Mouse (Mus musculus) fat pad, adult 2 months (tissue): ENCODE measurements around the gene Gipc3.
A peak's percentile ranks its signal among the peaks of the same experiment; 100 is the strongest.

Source experiments
- DNase-seq: peaks from one replicate; pipeline ENCODE4 v3.0.0-alpha.2; 2011; ENCODE audit warnings: low read depth, low spot score; ENCODE audit errors: extremely low read depth

Gipc3 gene

DNA sequence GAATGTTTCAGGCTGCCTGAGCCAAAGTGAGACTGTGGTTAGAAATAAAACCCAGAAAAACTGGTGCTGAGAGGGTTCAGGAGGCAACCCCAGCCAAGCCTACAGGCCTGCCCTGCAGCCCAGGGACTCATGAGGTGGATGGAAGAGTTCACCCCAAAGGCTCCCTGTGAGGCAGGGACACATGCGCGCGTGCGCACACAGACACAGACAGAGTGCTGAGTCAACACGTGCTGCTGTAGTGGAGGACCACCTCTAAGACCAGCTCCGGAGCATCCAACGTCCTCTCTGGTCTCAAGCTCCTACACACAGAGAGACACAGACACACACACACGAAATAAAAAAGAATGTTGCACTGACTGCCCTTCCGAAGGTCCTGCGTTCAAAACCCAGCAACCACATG, 32.3 kb upstream of the Gipc3 start:
- DNase-seq = no peak

DNA sequence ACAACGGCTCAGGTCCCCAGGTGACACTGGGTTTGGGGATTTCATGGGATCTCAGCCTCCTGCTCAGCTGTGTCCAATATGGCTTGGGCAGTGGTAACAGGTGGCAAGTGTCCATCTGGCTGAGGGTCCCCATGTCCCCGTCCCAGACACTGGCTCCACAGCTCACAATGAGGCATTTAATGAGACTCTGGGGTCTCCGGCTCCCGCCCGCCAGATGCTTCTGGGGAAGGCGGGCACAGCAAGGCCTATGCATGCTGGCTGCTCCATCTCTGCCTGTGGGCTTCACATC, 24.1 kb upstream of the Gipc3 start:
- no peak for DNase-seq

DNA sequence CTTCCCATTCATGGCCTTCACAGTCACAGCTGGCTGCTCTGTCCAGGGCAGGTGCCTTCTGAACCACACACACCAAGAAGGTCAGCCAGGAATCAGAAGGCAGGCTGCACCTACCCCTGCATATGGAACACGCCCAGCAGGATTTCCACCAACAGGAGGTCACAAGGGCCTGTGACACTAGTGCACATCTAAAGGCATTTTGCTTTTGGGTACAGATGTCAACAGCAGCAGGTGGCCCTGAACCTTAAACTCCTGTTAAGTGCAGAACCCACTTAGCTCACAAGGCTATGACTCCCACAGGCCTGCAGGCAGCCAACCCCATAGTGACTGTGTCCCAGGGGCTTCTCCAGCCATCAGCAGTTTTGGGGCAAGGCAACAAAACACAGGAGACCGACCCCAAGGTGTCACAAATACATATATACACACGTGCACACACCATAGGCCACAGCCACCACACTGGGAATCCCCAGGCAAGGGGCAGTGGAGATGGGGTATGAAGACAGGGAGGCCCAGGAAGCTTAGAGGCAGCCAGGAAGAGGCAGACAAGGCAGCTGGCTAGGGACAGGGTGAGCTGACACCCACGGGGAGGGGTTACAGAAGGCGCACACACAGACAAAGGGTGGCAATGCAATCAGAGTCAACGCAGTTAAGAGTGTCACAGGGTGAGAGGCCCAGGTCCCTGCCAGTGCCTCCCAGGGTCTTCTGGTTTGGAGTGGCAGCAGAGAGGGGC, 23.6 kb upstream of the Gipc3 start:
- DNase-seq = no peak

DNA sequence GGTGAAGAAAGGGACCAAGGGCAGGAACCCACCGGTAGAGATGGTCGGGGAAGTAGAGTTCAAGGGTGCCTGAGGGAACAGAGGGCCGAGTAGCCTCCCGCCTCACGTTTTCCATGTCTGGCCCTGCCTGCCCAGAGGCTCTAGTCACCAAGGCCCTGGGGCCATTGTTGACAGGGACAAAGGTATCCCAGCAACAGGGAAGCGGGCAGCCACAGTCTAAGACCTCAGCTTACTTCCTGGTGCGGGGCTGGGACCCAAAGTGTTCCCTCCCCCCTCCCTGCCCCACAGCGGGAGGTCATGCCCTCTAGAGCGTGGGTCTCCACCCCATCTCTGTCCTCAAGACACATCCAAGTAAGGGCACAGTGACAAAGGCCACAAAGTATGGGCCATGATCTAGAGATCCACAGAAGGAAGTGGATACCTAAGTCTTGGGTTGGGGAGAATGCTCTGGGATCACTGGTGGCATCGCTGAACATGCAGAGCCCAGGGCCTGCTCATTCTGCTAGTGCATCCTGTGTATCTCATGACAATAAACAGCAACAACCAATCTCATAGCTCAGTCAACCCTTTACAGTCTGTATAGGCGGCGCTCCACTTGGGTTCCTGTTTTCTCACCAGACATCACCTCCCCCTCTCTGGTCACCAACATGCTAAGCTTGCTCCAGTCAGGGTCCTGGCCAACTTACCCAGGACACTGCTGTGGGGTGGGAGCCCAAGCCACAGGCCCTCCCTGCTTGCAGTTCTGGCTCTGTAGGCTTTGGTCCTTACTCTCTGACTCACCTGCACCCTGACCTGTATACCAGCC, 22.8 kb upstream of the Gipc3 start, which contains the start of gene 4930404N11Rik:
4930404N11Rik (minus strand) TSS at position 145 of the 805 bp plus-strand sequence.
- DNase-seq = no peak

DNA sequence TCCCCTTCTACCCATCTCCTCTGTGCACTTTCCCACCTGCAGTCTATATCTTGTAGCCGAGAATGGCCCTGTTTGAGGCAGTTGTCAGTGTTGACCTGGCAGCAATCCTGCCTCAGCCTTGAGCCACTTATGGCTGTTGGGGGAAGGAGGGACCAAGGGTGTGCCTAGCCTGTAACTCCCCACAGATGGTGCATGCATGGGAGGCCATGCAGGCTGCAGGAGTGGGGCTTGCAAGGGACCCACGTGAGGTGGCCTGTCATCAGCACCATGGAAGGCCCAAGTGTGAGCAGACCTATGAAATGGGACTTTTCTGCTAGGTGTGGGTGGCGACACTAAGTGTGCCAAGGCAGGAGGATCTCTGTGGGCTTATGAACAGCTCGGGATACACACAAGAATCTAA, 22.0 kb upstream of the Gipc3 start:
- DNase-seq = no peak

DNA sequence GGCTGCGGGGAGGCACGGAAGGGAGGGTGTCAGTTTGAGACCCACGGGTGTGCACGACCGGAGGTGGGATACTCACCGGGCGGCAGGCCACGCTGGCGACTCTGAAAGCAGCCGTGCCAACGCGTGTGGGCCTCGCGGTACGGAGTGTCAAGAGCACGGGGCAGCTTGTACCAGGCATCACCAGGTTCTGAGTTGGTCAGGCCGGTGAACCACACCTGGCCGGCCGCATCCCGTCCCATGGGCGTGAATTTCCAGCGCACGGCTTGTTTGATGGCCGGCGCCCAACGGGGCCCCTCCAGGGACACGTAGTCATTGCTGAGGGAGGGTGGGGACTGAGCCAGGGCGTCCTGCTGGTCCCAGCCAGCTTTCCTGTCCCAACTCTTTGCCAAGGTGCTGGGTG, 21.6 kb upstream of the Gipc3 start:
- no peak for DNase-seq

DNA sequence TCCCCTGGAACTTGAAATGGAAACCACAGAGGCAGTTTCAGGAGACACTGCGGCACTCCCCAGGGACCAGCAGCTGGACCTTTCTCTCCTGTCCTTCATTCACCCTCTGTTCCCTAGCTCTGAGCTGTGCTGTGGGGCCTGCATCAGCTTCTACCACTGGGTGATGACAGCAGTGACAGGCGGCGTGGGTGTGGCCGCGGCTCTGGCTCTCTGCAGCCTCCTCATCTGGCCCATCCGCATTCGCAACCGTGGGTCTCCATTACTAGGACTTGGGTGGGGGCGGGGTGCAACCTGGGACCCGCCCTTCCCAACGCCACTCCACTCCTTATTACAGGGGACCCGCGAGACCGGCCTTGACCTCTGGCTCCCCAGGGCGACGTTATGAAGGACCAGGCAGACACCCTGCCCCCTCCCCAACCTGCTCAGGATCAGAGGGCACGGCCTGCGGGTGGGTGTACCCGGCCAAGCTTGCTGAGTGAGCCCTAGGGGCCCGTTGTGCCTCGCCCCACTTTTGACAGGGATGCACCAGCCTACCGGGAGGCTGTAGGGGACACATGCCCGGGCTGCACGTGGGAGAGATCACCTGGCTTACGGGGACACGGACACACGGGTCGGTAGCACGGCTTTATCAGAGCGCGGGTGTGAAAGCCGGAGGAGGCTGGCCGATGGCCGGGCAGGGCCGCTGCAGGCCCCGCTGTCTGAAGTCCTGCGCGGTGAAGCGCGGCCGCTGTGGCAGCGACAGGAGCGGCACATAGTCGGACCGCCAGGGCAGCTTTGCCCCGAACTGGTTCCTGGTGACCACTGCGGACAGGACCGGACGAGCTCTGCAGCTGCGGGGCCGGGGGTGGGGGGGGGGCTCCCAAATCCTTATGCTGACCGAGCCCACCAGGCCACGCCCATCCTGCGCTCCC, 20.6 kb upstream of the Gipc3 start:
- DNase-seq = no peak

DNA sequence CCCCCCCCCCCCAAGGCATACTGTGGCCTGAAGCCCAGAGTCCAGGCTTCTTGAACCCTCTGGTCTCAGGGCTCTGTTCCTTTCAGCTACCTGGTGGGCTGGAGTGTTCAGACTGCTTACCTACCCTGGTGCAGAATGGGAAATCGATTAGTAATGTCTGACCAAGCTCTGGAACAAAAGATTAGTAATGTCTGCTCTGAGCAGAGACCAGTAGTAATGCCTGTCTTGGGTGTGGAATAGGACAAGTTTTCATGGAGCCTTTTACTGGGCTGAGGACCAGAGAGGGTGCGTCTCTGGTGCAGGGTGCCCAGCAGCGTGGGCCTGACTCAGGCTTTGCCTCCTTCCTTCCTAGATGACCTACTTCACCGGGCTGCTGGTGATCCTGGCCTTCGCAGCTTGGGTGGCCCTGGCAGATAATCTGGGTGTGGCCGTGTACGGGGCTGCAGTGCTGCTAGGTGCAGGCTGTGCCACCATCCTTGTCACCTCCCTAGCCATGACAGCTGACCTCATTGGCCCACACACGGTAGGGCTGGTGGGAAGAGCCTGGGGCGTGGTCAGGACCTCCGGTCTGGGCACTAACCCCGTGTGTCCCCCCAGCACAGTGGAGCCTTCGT, 19.4 kb upstream of the Gipc3 start:
- no peak for DNase-seq

DNA sequence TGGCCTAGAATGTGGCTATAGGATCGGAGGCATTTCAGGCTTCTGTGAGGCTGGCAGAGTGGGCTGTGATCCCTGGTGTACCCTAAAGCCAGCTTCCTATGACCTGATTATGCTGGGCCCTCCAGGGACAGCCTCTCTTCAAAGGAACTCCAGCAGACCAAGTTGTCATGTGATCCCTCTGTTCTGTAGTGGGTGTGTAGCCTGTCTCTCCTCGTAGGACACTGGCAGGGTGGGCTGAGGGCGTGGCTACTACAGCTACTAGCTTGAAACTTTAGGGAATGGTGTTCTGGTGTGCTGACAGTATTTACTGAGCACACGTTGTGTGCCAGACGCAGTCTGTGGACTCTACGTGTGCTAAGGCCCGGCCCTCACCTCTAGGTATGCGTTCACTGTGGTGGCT, 17.7 kb upstream of the Gipc3 start:
- DNase-seq = no peak

DNA sequence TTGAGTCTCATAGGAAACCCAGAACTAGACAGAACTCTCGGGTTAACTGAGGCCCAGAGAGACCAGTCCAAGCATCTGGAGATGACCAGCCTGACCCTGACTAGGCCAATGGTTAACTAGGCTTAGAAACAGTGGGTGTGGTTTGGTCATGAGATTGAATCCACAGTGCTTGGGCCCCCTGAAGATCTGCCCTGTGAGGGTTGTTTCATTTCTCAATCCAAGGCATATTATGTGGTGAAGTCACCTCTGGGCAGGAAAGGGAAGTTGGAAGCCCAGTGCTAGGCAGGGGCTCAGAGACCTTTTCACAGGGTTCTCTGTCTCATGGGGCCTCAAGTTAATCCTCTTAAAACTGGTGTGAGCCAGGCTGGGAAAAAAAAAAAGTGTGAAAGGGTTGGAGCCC, 15.8 kb upstream of the Gipc3 start:
- no peak for DNase-seq

DNA sequence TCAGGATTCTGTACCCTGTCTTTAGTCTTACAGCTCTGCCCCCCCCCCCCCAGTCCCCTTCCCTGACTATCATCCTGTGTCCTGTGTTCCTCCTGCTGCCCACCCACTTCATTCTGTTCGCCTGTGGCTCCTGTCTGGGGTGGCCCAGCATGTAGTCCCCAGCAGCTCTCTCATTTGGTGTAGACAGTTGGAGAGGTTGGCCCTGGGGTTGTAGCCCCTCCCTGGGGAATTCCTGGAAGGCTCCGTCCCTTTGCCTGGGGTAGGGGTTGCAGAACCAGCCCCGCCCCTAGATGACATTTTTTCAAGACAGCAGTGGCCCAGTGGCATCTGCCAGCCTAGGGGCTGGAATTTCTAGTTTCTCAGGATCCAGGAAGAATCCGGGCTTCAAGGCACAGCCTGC, 15.1 kb upstream of the Gipc3 start:
- no peak for DNase-seq

DNA sequence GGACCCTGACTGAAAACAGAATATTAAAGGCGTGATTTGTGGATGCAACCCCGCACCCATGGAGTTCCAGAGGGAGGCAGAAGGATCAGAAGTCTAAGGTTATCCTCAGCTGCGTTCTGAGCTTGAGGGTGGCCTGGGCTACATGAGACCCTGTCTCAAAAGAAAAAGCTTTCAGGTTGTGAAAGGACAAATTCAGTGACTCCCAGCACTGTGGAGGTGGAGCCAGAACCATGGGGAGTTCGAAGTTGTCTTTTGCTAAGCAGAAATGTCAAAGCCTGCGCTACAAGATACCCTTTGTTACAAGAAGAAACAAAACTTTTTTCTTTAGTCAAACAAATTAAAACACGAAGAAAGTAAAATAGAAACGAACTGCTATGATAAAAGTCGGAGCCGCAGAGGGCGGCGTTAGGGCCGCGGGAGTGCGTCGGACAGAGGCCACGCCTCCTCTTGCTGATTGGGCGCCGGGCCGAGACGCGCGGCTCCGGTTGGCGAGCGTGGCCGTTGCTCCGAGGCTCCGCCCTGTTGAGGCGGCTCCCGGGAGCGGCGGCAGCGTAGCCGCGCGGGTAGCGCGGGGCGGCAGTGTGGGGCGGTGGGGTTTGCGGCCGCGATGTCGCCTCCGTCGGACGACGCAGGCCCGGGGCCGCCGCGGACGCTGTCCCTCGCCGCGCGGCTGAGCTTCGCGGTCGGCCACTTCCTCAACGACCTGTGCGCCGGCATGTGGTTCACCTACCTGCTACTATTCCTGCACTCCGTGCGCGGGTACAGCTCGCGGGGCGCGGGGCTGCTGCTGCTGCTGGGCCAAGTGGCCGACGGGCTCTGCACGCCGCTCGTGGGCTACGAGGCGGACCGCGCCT, 14.2 kb upstream of the Gipc3 start, which contains the start of gene Mfsd12:
Mfsd12 (plus strand) TSS at position 501 of the 854 bp plus-strand sequence.
- no peak for DNase-seq

DNA sequence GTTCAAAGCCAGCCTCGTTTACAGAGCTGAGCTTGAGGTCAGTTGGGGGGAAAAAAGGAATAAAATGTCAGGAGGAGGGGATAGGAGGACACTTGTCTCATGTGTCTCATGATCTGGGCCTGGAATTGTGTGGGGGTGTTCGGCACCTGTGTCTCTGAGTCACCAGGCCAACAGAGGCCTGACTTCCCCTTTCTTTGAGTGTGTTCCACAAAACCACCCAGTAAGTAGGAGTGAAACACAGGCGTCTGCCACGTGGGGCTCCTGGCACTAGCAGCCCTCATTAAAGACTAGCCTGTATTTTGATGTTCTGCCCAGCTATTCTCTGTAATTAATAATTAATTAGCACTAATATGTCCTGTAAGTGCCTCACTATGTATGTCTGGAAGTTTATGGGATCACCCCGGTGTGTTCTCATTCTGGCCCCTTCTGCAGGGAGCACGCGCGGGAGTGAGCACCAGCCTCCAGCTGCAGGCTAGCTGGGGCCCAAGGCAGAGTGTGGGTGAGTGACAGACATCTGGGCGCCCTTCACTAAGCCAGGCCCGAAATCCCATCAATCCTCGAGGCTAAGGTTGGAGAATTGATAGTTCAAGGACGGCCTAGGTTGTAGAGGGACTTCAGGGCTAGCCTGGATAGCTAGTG, 13.4 kb upstream of the Gipc3 start:
- DNase-seq = no peak

DNA sequence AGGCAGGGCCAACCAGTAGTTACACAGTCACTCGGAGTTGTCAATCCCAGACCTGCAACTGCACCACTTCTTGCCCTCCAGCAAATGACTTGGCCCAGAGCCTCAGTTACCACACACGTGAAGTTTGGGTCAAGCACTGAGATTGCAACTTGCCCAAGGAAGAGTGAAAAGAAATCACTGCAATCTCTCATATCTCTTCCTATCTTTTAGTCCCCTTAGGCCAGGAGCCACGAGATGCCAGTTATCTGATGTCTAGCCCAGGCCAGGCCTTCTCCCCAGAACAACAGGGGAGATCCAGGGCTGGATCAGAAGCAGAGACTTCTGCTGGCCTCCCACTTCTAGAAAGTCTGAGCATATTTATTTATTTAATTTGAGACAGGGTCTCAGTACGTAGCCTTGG, 12.5 kb upstream of the Gipc3 start:
- DNase-seq = no peak

DNA sequence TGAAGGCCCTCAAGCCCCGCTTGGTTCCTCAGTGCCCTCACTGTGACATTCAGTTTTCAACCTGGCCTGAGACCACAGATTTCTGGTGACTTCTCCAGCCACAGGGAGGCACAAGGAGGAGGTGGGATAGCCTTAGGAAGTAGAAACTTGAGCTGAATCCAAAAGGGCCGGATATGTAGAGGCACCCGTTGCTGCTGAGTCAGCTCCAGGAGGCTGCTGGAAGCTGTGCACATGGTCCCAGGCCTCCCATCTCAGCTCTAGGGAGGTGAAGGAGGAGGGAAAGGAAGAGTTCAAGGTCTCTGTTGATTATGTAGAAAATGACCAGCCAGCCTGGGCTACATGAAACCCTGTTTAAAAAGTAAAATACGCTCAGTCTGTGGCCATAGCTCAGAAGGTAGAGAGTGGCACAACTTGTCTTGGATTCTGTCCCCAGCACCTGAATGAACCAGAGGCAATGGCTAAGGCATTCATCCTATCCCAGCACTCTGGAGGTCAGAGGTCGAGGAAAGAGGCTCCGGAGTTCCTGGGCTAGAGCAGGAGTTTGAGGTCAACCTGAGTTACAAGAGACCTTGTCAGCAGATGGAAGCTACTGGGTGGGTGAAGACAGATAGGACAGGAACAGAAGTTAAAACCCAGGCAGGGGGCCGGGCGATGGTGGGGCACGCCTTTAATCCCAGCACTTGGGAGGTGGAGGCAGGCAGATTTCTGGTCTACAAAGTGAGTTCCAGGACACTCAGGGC, 11.8 kb upstream of the Gipc3 start:
- no peak for DNase-seq

DNA sequence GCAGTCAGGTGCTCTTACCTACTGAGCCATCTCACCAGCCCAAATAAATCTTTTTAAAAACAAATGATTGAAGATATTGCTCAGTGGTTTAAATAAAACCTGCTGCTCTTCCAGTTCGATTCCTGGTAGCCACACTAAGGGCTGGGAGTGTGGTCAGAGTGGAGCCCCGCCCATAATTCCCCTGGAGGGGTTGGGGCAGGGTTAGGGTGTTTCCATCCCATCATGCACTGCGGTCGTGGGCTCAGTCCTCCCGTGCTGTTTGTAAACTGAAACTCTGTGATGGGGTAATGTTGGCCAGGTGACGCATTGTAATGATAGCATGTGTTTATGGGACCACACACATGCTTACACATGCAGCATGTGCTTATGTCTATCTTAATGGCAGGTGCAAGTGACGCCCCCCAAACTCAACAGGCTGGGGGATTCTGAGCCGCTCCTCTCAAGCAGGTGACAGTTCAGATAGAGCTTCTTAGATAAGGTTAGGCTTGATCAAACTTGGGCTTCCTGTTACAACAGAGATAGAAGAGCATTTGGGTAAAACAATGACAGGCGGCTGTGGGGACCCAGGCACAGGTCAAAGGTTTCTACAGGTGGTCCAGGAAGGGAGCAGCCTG, 8.7 kb upstream of the Gipc3 start:
- no peak for DNase-seq

DNA sequence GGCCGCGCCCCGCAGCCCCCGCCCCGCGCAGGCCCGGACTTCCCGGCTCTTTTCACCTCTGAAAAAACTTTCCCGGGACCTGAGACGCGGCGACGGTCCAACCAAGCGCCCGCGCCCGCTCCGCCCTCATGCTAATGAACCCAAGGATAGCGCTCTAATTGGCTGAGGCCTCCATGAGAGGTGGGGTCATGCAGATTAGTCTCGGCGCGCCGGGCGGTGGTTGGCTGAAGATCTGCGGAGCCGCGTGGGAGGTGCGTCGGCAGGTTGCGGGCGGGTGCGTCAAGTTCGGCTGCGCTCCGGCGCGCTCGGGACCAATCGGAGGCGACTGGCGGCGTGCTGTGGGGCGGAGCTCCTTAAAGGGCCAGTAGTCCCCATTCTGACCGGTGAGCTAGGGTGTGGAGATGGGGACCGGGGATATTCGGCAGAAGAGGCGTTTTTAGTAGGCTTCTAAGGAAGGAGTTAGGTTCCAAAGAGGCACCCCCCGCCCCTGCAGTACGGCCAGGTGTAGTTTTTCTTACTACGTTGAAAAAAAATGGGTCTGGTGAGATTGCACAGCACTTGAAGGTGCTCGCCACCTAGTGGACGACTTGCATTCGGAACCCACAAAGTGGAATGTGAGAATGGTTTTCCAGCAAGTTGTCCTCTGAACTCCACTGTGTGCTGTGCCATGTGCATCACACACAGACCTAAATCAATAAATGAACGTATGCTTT, 7.4 kb upstream of the Gipc3 start, which contains the start of gene Hmg20b:
Hmg20b (minus strand) TSS at position 130 of the 713 bp plus-strand sequence.
- DNase-seq = peak; percentile 84

DNA sequence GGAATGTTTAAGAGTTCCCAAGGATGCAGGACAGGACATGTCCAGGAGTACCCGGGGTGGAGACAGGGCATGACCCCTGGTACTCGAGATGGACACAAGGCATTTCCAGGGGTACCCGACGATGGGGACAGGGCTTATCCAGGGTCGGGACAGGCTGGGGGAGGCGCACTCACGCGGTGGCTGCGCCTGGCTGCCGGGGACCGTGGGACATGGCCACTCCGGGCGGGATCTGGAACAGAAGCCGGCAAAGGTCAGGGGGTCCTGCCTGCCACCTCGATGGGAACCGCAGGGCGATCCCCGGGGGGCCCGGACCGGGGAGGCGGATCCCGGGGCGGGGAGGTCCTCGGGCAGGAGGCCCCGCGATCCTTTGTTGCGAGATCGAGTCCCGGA, 6.9 kb upstream of the Gipc3 start:
- DNase-seq = no peak
